Mouse (Mus musculus) heart, embryonic 16.5 days (tissue): ENCODE measurements around the gene Tmtc3. TPM values are rescaled to one million over a fixed set of nuclear protein-coding genes. Genes with fewer than 3 reads are reported as not detected.
A peak's percentile ranks its signal among the peaks of the same experiment; 100 is the strongest.

Experiments
- ATAC-seq: fragments of 200-750 bp; cut with Nextera tagmentation; replicated peaks from 2 replicates; pipeline ENCODE4 v1.8.0; 2017; ENCODE audit warnings: moderate number of reproducible peaks; ENCODE audit not compliant: insufficient read depth, low FRiP score; ENCODE audit errors: extremely low read depth
- H3K27ac ChIP-seq: fragments of 300-500 bp; sonication (generic); 2 replicates; pipeline ENCODE4 v1.5.1; 2014; ENCODE audit warnings: mild to moderate bottlenecking, low read length, control low read depth, moderate library complexity
- H3K27me3 ChIP-seq: fragments of 300-500 bp; sonication (generic); 2 replicates; pipeline ENCODE4 v1.6.1; 2014; ENCODE audit warnings: low read length, mixed read lengths; ENCODE audit not compliant: control insufficient read depth, insufficient read depth
- H3K36me3 ChIP-seq: fragments of 300-500 bp; sonication (generic); 2 replicates; pipeline ENCODE4 v1.6.1; 2014; ENCODE audit not compliant: control insufficient read depth, insufficient read depth
- H3K4me1 ChIP-seq: fragments of 300-500 bp; sonication (generic); 2 replicates; pipeline ENCODE4 v1.6.1; 2014; ENCODE audit warnings: low read length, mixed read lengths; ENCODE audit not compliant: control insufficient read depth, insufficient read depth
- H3K4me2 ChIP-seq: fragments of 300-500 bp; sonication (generic); 2 replicates; pipeline ENCODE4 v1.6.1; 2014; ENCODE audit warnings: low read depth, mild to moderate bottlenecking, control low read depth, low read length
- H3K4me3 ChIP-seq: fragments of 300-500 bp; sonication (generic); 2 replicates; pipeline ENCODE4 v1.5.1; 2014; ENCODE audit warnings: mild to moderate bottlenecking, control low read depth, low read length
- H3K9ac ChIP-seq: fragments of 300-500 bp; sonication (generic); 2 replicates; pipeline ENCODE4 v1.6.1; 2014; ENCODE audit warnings: low read length, control low read depth
- H3K9me3 ChIP-seq: fragments of 300-500 bp; sonication (generic); replicated peaks from 2 replicates; pipeline ENCODE4 v1.6.1; 2016; ENCODE audit warnings: low read length; ENCODE audit not compliant: control insufficient read depth
- WGBS: fragments of 180-500 bp; shearing (Covaris S2); extraction: QIAGEN DNeasy Blood & Tissue Kit; methylation state at CpG from one replicate; pipeline ENCODE4 v1.1.7; 2014; 5-methylcytosine and 5-hydroxymethylcytosine counted together
- polyA plus RNA-seq: library from polyadenylated mRNA; unstranded; fragments of >200 nt; fragmentation: Nextera tagmentation; extraction: Ambion mirVana; gene quantifications from 2 replicates; pipeline ENCODE4 v1.2.1, GENCODE M21; 2015

The Tmtc3 gene
- 12.5 and 13.2 TPM in 2 replicates for polyA plus RNA-seq

DNA sequence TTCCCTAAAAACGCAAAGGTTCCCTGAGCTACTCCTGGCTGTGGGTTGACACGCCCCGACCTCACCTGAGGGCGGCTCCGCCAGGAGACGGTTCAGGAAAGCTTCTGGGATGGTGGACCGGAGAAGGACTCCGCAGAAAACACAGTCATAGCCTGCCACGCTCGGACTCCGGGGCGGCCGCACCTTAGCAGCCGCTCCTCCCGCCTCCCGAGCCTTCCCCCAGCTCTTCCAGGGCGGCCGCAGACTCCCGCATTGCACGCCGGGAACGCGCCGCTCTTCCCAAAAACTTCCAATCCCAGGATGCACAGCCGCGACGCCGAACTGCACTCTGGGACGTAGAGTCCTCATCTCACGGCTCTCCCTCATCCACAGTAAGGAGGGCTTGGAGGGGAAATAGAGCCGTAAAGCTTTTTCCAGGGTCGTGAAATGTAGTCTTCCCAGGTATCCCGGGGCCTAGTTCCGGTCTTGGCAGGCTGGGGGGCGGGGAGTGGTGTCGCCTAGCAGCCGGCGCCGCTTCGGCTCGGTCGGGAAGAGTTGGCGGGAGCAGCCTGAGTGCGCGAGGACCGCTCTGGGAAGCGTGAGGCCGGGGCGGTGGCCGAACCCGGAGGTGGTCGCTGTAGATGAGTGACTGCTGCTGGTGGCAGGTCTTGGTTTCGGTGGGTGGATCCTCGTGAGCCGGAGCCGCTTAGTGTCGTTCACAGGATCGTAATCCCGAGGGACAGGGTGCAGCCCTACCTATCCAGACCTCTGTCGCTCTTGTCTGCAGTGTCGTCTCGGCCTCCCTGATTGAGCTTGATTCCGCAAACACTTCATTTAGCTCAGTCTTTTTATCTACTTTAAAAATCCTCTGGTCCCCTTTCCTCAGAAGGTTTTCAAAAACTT, at the start of gene Tmtc3, which contains the start of gene Cep290:
TSS of gene Tmtc3 (minus strand) at position 254 of the 882 bp plus-strand sequence.
TSS of gene Cep290 (plus strand) at position 462 of the 882 bp plus-strand sequence.
- Histone ChIP-seq H3K9me3 (no peaks in the 10 kb centered on the region), H3K27ac (peak within 1 kb of the TSS; percentile 63), H3K4me2 (peak within 1 kb of the TSS; percentile 72), H3K36me3 (no peaks in the 10 kb centered on the region), H3K4me1 (peaks cover 7% of the 10 kb centered on the region), H3K9ac (peak within 1 kb of the TSS; percentile 84), H3K27me3 (no peaks in the 10 kb centered on the region), H3K4me3 (peak within 1 kb of the TSS; percentile 76)
- whole genome bisulfite sequencing: under 1% methylated on average over 63 of the region's 63 CpGs
- peak; percentile 100 for ATAC-seq

DNA sequence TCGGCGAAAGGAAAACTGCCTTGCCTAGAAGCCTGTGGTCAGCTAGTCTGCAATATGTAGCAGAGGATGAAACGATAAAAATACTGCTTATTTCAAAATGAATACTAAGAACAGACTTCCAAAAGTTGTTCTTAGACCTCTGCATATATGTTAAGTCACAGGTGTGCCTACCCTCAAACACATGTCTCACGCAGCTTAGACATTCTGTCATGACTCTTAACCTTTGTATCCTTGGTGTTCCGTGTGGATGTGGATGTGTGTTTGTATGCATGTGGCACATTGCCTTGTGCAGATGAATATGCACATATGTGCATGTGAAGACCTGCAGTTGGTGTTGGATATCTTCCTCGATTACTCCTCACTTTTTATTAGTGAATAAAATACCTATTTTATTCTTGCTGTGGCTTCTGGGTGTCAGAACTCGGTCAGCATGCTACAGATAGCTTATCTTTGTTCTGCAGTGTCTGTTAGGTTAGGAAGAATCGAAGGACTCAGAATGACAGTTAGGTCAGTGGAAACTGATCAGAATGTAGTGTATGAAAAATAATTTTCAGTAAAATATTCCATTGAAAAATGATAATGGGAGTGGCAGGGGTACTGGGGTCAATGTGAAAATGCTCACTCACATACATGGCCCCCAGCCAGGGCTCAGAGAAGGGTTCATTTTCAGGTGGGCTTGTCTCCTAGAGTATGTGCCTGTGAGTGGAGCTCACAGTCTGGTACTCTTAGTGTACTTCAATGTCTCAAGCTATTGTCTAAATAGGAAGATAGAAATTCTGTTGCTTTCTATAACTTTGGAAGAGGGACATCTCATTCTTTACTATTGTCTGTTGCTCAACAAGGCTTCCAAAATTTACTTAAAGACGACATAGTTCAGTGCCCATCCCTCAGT, 37.6 kb upstream of the Tmtc3 start:
- 79% methylated on average over 9 of the region's 9 CpGs for WGBS

DNA sequence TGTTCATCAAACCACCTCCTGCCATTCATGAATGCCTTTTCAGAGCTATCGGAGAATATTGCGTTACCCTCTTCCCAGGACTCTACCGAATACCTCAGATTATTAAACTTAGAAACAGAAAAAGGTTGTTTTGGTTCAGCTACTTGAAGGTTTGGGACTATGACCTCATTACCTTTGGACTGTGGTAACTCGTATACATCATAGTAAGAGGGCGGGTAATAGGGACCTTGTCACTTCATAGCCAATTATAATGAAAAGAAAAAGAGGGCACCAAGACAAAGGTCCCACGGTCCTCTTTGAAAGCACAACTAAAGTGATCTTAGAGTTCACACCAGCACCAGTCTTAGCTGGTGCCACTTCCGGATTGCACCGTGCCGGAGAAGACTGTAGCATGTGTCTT, 35.2 kb upstream of the Tmtc3 start:
- Histone ChIP-seq H3K4me1 (no peaks in the 10 kb centered on the region), H3K4me2 (no peak overlapping the region), H3K27ac (no peak overlapping the region), H3K9ac (no peak overlapping the region), H3K9me3 (no peaks in the 10 kb centered on the region), H3K4me3 (no peak overlapping the region), H3K27me3 (no peaks in the 10 kb centered on the region), H3K36me3 (0 out of 2 replicates have a peak, but pooled peaks cover 2% of the 10 kb centered on the region)
- ATAC-seq: no peak
- WGBS: 90% methylated on average over 9 of the region's 9 CpGs

More for the DNA sequence above, 37.6 kb upstream of the Tmtc3 start:
- H3K27me3 ChIP-seq: no peaks in the 10 kb centered on the region
- H3K36me3 ChIP-seq: 0 out of 2 replicates have a peak, but pooled peaks cover 2% of the 10 kb centered on the region
- H3K27ac ChIP-seq: no peak overlapping the region
- no peak for ATAC-seq
- no peak overlapping the region for H3K9ac ChIP-seq
- no peak overlapping the region for H3K4me3 ChIP-seq
- no peaks in the 10 kb centered on the region for H3K4me1 ChIP-seq
- H3K4me2 ChIP-seq: no peak overlapping the region
- H3K9me3 ChIP-seq: no peaks in the 10 kb centered on the region

DNA sequence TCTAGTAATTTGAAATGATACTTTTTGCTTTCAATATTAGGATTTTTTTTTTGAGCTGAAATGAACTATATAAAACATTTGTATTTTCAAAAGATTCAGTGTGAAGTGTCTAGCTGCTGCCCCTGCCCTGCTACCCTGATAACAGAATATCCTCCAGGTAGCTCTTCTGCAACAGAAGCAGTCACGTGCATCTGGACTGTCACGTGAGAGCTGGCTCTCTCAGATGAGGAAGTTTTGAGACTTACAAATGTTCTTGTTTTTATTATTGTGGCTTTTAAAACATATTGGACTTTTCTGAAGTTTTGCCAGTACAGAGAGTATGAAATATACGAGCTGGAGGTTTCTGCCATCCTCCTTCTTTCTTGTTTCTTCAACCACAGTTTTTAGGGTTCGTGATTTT, 34.5 kb upstream of the Tmtc3 start:
- WGBS: 78% methylated on average over 4 of the region's 4 CpGs
- no peak overlapping the region for H3K27ac ChIP-seq

DNA sequence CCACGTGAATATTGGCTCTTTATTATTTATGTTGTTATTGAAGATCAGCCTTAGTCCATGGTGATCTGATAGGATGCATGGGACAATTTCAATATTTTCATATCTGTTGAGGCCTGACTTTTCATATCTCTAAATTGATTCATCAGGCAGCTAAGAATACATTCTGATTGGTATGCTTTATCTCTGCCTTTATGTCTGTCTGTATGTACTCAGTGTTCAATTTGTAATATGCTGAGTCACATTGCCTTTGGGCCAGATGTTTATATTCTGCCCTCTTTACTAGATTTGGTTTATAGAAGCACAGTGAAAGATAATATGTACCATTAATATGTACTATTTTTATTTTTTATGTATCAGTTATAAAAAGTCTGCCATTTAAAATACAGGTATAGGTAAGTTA, 21.0 kb upstream of the Tmtc3 start:
- WGBS: 78% methylated on average over 1 of the region's 1 CpGs
- H3K36me3 ChIP-seq: peaks cover 14% of the 10 kb centered on the region
- H3K27me3 ChIP-seq: no peaks in the 10 kb centered on the region
- no peak overlapping the region for H3K27ac ChIP-seq
- no peaks in the 10 kb centered on the region for H3K4me1 ChIP-seq
- H3K9me3 ChIP-seq: no peaks in the 10 kb centered on the region
- no peak overlapping the region for H3K9ac ChIP-seq
- ATAC-seq: no peak
- H3K4me2 ChIP-seq: no peak overlapping the region
- no peak overlapping the region for H3K4me3 ChIP-seq

More for the DNA sequence above, 34.5 kb upstream of the Tmtc3 start:
- H3K9ac ChIP-seq: no peak overlapping the region
- H3K4me3 ChIP-seq: no peak overlapping the region
- H3K4me2 ChIP-seq: no peak overlapping the region
- 0 out of 2 replicates have a peak, but pooled peaks cover 2% of the 10 kb centered on the region for H3K36me3 ChIP-seq
- H3K9me3 ChIP-seq: no peaks in the 10 kb centered on the region
- no peaks in the 10 kb centered on the region for H3K27me3 ChIP-seq
- no peaks in the 10 kb centered on the region for H3K4me1 ChIP-seq
- no peak for ATAC-seq

DNA sequence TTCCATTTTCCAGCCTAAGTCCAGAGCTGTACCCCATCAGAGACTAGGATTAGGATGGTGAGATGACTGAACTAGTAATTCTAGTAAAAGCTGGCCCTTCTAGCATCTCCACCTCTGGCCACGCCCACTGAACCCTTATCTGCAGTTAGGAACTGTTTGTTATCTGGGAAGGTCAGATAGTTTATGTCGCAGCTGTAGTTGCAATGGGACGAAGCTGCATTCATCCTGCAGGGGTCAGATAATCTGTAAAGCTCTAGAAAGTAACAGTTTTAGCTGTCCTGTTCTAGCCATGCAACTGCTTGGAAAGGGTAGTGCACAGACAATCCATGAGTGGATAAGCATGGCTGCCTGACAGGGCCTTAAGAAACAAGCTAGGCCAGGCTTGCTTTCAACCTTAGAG, 11.2 kb upstream of the Tmtc3 start:
- Histone ChIP-seq H3K9ac (no peak overlapping the region), H3K4me1 (no peaks in the 10 kb centered on the region), H3K4me3 (no peak overlapping the region), H3K27me3 (no peaks in the 10 kb centered on the region), H3K9me3 (no peaks in the 10 kb centered on the region), H3K27ac (no peak overlapping the region), H3K36me3 (peaks cover 9% of the 10 kb centered on the region), H3K4me2 (no peak overlapping the region)
- no peak for ATAC-seq
- 64% methylated on average over 3 of the region's 3 CpGs for WGBS

DNA sequence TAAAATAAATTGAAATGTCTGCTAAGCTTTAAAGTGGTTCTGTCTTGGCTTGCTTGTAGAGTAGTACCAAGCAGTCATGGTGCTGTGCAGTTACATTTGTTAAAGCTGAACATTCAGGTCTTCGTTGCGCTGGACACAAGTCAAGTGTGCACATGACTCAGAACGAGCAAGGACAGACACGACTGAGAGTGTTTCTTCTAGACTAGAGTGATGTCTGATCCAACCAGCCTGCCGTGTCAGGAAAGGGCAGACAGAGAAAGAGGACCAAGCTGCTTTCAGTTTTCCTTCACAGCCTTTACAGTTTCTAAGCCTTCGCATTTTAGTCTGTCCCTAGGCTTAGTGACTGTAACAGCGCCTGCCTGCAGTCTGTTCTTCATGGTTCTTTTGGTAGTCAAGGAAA, 4.8 kb upstream of the Tmtc3 start:
- WGBS: 83% methylated on average over 7 of the region's 7 CpGs

DNA sequence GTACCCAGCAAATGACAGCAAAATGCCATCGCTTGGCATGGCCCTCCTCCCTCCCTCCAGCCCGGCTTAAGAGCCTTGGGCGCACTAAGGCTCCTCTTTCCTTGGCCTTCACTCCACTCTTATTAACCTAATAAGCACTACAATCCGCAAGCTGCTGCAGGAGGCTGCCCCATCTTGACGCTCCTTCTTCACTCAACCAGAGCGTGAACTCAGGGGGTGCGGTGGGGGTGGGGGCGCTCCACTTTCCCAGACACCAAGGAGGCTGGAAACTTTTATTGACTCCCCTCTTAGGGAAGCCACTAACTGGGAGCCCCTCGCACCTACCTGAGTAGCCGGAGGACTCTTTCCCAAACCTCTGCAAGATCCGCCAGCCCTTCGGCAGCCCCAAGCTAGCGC, 451 bp downstream of the Tmtc3 start:
- 0% methylated on average over 13 of the region's 13 CpGs for WGBS
- Histone ChIP-seq H3K27me3 (no peaks in the 10 kb centered on the region), H3K27ac (peak overlapping the region; percentile 63), H3K4me3 (peak overlapping the region; percentile 76), H3K36me3 (no peaks in the 10 kb centered on the region), H3K9ac (peak overlapping the region; percentile 84), H3K4me1 (peaks cover 7% of the 10 kb centered on the region), H3K9me3 (no peaks in the 10 kb centered on the region), H3K4me2 (peak overlapping the region; percentile 72)
- peak; percentile 7 for ATAC-seq

More for the DNA sequence above, 4.8 kb upstream of the Tmtc3 start:
- no peak for ATAC-seq
- H3K9ac ChIP-seq: no peak overlapping the region
- peaks cover 3% of the 10 kb centered on the region; the same call in 1 of the 2 replicates for H3K4me1 ChIP-seq
- H3K4me3 ChIP-seq: no peak overlapping the region
- H3K9me3 ChIP-seq: no peaks in the 10 kb centered on the region
- H3K27ac ChIP-seq: no peak overlapping the region
- H3K4me2 ChIP-seq: no peak overlapping the region
- peaks cover 7% of the 10 kb centered on the region for H3K36me3 ChIP-seq
- no peaks in the 10 kb centered on the region for H3K27me3 ChIP-seq
